Mouse (Mus musculus) kidney, adult 2 months (tissue): ENCODE measurements at regions not wholly inside any gene's neighbourhood (a gene's known extent, or its start where the extent isn't known, plus 50 kb on each side); places are given as distances from the start of the nearest gene placed in this dataset.

Experiments used
- CTCF ChIP-seq: fragments of 200-500 bp; conservative IDR thresholded peaks from 2 replicates; pipeline ENCODE4 v1.5.1; 2011; ENCODE audit warnings: low read depth, mild to moderate bottlenecking, control low read depth, low read length, moderate library complexity, mixed read lengths; ENCODE audit not compliant: insufficient read depth, insufficient read length
- POLR2A ChIP-seq: fragments of 200-500 bp; IDR thresholded peaks from one replicate; pipeline ENCODE4 v1.6.1; 2011; ENCODE audit warnings: low read depth, low read length, control low read depth

- TF ChIP-seq CTCF (no peak), POLR2A (no peak)
Measured at GRCm38 (mm10) chr15:74458940-74459339, 177.2 kb downstream of the Mroh4 start.
